Mouse (Mus musculus): ENCODE results near the gene Tulp2. TPM values are rescaled to one million over a fixed set of nuclear protein-coding genes. Genes with fewer than 3 reads are reported as not detected.

Tulp2 gene
- polyA plus RNA-seq, 1 experiment from 2014 or later, result 0.15 TPM

GRCm38 (mm10) chr7:45446589-45446988, 35.1 kb upstream of the Tulp2 start:
- Histone ChIP-seq H3K9ac (ENCODE audit: low read length) (no peak overlapping the region), H3K4me2 (no peak overlapping the region), H3K9me3 (ENCODE audit: control insufficient read depth, low read length) (no peaks in the 10 kb centered on the region), H3K4me3 (ENCODE audit: low read depth, low read length) (no peak overlapping the region), H3K27me3 (ENCODE audit: control insufficient read depth, insufficient read depth, low read length) (no peaks in the 10 kb centered on the region), H3K4me1 (ENCODE audit: control insufficient read depth, insufficient read depth, low read length) (no peaks in the 10 kb centered on the region), H3K36me3 (ENCODE audit: control insufficient read depth, insufficient read depth, low read length) (peaks cover 10% of the 10 kb centered on the region), H3K27ac (ENCODE audit: low read depth, low read length) (no peak overlapping the region)
- no peak for ATAC-seq (ENCODE audit: low FRiP score)
- DNase-seq (ENCODE audit: low spot score, missing footprints), result no peak

DNA sequence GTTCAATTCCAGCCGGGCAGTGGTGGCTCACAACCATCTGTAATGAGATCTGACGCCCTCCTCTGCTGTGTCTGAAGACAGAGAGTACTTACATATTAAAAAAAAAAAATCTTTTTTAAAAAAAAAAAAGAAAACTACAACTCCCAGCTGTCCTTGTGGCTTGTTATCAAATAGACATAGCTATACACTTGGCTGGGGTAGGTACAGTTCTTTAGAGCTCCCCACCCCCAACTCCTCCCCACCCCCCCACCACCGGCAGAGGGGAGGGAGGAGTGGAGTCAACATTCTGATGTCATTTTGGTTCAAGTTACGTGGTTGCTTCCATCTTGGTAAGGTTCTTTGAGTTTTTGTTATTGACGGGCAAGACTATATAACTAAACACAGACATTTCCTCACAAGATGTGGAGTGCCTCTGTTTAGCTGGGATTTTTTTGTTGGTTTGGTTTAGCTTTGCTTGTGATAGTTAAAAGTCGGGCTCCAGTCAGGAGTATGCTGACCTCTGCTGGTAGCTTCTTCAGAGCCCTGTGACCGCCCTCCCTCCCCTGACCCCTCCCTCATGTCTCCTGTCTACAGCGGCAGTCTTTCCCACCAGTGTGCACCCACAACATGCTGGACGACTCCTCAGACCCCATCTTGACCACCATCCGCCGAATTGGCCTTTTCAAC, 34.2 kb upstream of the Tulp2 start:
- DNase-seq (ENCODE audit: low spot score, missing footprints) (peak; percentile 85), ATAC-seq (ENCODE audit: low FRiP score) (no peak)
- WGBS, result 34% methylated on average over 11 of the region's 11 CpGs
- Histone ChIP-seq H3K4me1 (ENCODE audit: control insufficient read depth, insufficient read depth, low read length) (no peaks in the 10 kb centered on the region), H3K4me2 (no peak overlapping the region), H3K9ac (ENCODE audit: low read length) (no peak overlapping the region), H3K36me3 (ENCODE audit: control insufficient read depth, insufficient read depth, low read length) (peaks cover 10% of the 10 kb centered on the region), H3K27ac (ENCODE audit: low read depth, low read length) (no peak overlapping the region), H3K27me3 (ENCODE audit: control insufficient read depth, insufficient read depth, low read length) (no peaks in the 10 kb centered on the region), H3K4me3 (ENCODE audit: low read depth, low read length) (no peak overlapping the region), H3K9me3 (ENCODE audit: control insufficient read depth, low read length) (no peaks in the 10 kb centered on the region)

- Histone ChIP-seq H3K4me2 (no peak overlapping the region), H3K4me1 (ENCODE audit: control insufficient read depth, insufficient read depth, low read length) (no peaks in the 10 kb centered on the region), H3K27ac (ENCODE audit: low read depth, low read length) (no peak overlapping the region), H3K9ac (ENCODE audit: low read length) (no peak overlapping the region), H3K27me3 (ENCODE audit: control insufficient read depth, insufficient read depth, low read length) (no peaks in the 10 kb centered on the region), H3K36me3 (ENCODE audit: control insufficient read depth, insufficient read depth, low read length) (peaks cover 4% of the 10 kb centered on the region), H3K4me3 (ENCODE audit: low read depth, low read length) (no peak overlapping the region), H3K9me3 (ENCODE audit: control insufficient read depth, low read length) (no peaks in the 10 kb centered on the region)
- WGBS, result 100% methylated on average over 1 of the region's 1 CpGs
- DNase-seq (ENCODE audit: low spot score, missing footprints) (peak; percentile 77), ATAC-seq (ENCODE audit: low FRiP score) (no peak)
Observed at GRCm38 (mm10) chr7:45449974-45450373, 31.7 kb upstream of the Tulp2 start.

GRCm38 (mm10) chr7:45451344-45451982, 30.2 kb upstream of the Tulp2 start:
- H3K4me1 ChIP-seq (ENCODE audit: control insufficient read depth, insufficient read depth, low read length), result no peaks in the 10 kb centered on the region
- H3K4me2 ChIP-seq, result no peak overlapping the region
- H3K27ac ChIP-seq (ENCODE audit: low read depth, low read length), result no peak overlapping the region
- no peak overlapping the region; the same call in 1 of the 2 replicates for H3K9ac ChIP-seq (ENCODE audit: low read length)
- no peaks in the 10 kb centered on the region for H3K27me3 ChIP-seq (ENCODE audit: control insufficient read depth, insufficient read depth, low read length)
- peak; percentile 65 for ATAC-seq (ENCODE audit: low FRiP score)
- H3K36me3 ChIP-seq (ENCODE audit: control insufficient read depth, insufficient read depth, low read length), result peaks cover 4% of the 10 kb centered on the region
- DNase-seq (ENCODE audit: low spot score, missing footprints), result peak; percentile 98
- H3K9me3 ChIP-seq (ENCODE audit: control insufficient read depth, low read length), result no peaks in the 10 kb centered on the region
- H3K4me3 ChIP-seq (ENCODE audit: low read depth, low read length), result no peak overlapping the region
- WGBS, result 56% methylated on average over 23 of the region's 23 CpGs

DNA sequence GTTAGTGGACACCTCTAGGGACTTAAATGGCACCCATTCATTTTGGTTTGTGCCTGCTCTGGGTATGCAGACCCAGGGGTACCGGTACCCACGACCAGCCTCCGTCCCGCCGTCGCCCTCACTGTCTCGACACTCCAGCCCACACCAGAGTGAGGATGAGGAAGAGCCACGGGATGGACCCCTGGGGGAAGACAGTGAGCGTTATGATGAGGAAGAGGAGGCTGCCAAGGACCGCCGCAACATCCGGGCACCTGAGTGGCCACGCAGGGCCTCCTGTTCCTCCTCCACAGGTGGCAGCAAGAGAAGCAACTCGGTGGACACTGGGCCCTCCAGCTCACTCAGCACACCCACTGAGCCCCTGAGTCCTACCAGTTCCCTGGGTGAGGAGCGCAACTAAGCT, 26.7 kb upstream of the Tulp2 start:
- peaks cover 16% of the 10 kb centered on the region for H3K4me1 ChIP-seq (ENCODE audit: control insufficient read depth, insufficient read depth, low read length)
- no peak for ATAC-seq (ENCODE audit: low FRiP score)
- H3K27ac ChIP-seq (ENCODE audit: low read depth, low read length), result no peak overlapping the region
- no peaks in the 10 kb centered on the region for H3K9me3 ChIP-seq (ENCODE audit: control insufficient read depth, low read length)
- 92% methylated on average over 15 of the region's 15 CpGs for WGBS
- no peaks in the 10 kb centered on the region for H3K27me3 ChIP-seq (ENCODE audit: control insufficient read depth, insufficient read depth, low read length)
- no peak overlapping the region for H3K9ac ChIP-seq (ENCODE audit: low read length)
- peaks cover 17% of the 10 kb centered on the region for H3K36me3 ChIP-seq (ENCODE audit: control insufficient read depth, insufficient read depth, low read length)
- H3K4me2 ChIP-seq, result no peak overlapping the region
- DNase-seq (ENCODE audit: low spot score, missing footprints), result no peak
- H3K4me3 ChIP-seq (ENCODE audit: low read depth, low read length), result no peak overlapping the region

- no peaks in the 10 kb centered on the region for H3K27me3 ChIP-seq (ENCODE audit: control insufficient read depth, insufficient read depth, low read length)
- H3K9ac ChIP-seq (ENCODE audit: low read length), result no peak overlapping the region
- ATAC-seq (ENCODE audit: low FRiP score), result no peak
- H3K4me1 ChIP-seq (ENCODE audit: control insufficient read depth, insufficient read depth, low read length), result peaks cover 23% of the 10 kb centered on the region
- 83% methylated on average over 13 of the region's 13 CpGs for WGBS
- H3K36me3 ChIP-seq (ENCODE audit: control insufficient read depth, insufficient read depth, low read length), result peaks cover 17% of the 10 kb centered on the region
- H3K4me3 ChIP-seq (ENCODE audit: low read depth, low read length), result no peak overlapping the region
- no peak for DNase-seq (ENCODE audit: low spot score, missing footprints)
- peak overlapping the region; percentile 1; the same call in 1 of the 2 replicates for H3K27ac ChIP-seq (ENCODE audit: low read depth, low read length)
- no peaks in the 10 kb centered on the region for H3K9me3 ChIP-seq (ENCODE audit: control insufficient read depth, low read length)
- no peak overlapping the region for H3K4me2 ChIP-seq
Observed at GRCm38 (mm10) chr7:45455932-45456696, 25.6 kb upstream of the Tulp2 start.

GRCm38 (mm10) chr7:45456721-45457203, 24.9 kb upstream of the Tulp2 start:
- H3K9me3 ChIP-seq (ENCODE audit: control insufficient read depth, low read length), result no peaks in the 10 kb centered on the region
- H3K4me3 ChIP-seq (ENCODE audit: low read depth, low read length), result peak overlapping the region; percentile 87; the same call in 1 of the 2 replicates
- peaks cover 23% of the 10 kb centered on the region for H3K4me1 ChIP-seq (ENCODE audit: control insufficient read depth, insufficient read depth, low read length)
- no peak overlapping the region for H3K9ac ChIP-seq (ENCODE audit: low read length)
- DNase-seq (ENCODE audit: low spot score, missing footprints), result peak; percentile 90
- no peak for ATAC-seq (ENCODE audit: low FRiP score)
- H3K36me3 ChIP-seq (ENCODE audit: control insufficient read depth, insufficient read depth, low read length), result peaks cover 17% of the 10 kb centered on the region
- WGBS, result 57% methylated on average over 9 of the region's 9 CpGs
- H3K4me2 ChIP-seq, result peak overlapping the region; percentile 96; the same call in 1 of the 2 replicates
- H3K27ac ChIP-seq (ENCODE audit: low read depth, low read length), result no peak overlapping the region; the same call in 1 of the 2 replicates
- no peaks in the 10 kb centered on the region for H3K27me3 ChIP-seq (ENCODE audit: control insufficient read depth, insufficient read depth, low read length)

GRCm38 (mm10) chr7:45457204-45458060, 24.2 kb upstream of the Tulp2 start:
- Histone ChIP-seq H3K9ac (ENCODE audit: low read length) (peak overlapping the region; percentile 9; the same call in 1 of the 2 replicates), H3K36me3 (ENCODE audit: control insufficient read depth, insufficient read depth, low read length) (peaks cover 20% of the 10 kb centered on the region), H3K4me1 (ENCODE audit: control insufficient read depth, insufficient read depth, low read length) (peaks cover 23% of the 10 kb centered on the region), H3K4me2 (peak overlapping the region; percentile 96), H3K27me3 (ENCODE audit: control insufficient read depth, insufficient read depth, low read length) (no peaks in the 10 kb centered on the region), H3K27ac (ENCODE audit: low read depth, low read length) (no peak overlapping the region; the same call in 1 of the 2 replicates), H3K4me3 (ENCODE audit: low read depth, low read length) (peak overlapping the region; percentile 87), H3K9me3 (ENCODE audit: control insufficient read depth, low read length) (no peaks in the 10 kb centered on the region)
- 78% methylated on average over 10 of the region's 10 CpGs for WGBS
- ATAC-seq (ENCODE audit: low FRiP score) (no peak), DNase-seq (ENCODE audit: low spot score, missing footprints) (peak; percentile 89)
